Comparison of ENCODE assay signal across 13 mouse cellular contexts in the genomic region with DNA sequence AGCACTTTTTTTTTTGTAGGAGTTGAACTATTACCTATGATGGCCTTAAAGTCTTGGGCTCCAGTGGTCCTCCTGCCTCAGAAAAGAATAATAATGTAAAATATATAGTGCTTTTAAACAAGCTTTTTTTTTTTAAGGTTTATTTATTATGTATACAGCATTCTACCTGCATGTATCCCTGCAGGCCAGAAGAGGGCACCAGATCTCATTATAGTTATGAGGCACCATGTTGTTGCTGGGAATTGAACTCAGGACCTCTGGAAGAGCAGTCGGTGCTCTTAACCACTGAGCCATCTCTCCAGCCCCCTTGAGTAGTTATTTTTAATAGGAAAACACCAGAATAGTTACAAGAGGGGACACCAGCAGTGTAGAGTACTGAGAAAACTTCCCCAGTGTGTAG. TPM values are rescaled to one million over a fixed set of nuclear protein-coding genes. Genes with fewer than 3 reads are reported as not detected.
A peak's percentile ranks its signal among the peaks of the same experiment; 100 is the strongest.
DNase-seq lines count a peak whose midpoint lies in the region; ATAC-seq and TF ChIP-seq lines count a peak whose summit lies in the region.
"Had no signal": no experiment of that assay in that cellular context is flagged by ENCODE, and none has a peak within 500 bp of the region (broad histone marks: within the 10 kb centered on the region; RNA-seq: fewer than 3 reads in every experiment).

No protein-coding gene starts in this region.

- 73% methylated on average over 1 of the region's 1 CpGs for WGBS in forebrain, embryonic 12.5 days
- WGBS in forebrain, embryonic 13.5 days, result 76% methylated on average over 1 of the region's 1 CpGs
- 58% methylated on average over 1 of the region's 1 CpGs for WGBS in liver, embryonic 12.5 days (ENCODE audit: insufficient replicate concordance)
- WGBS in liver, embryonic 13.5 days (ENCODE audit: insufficient replicate concordance), result 74% methylated on average over 1 of the region's 1 CpGs
- 92% methylated on average over 1 of the region's 1 CpGs for WGBS in kidney, embryonic 15.5 days

- peaks cover 41% of the 10 kb centered on the region for H3K4me1 ChIP-seq in forebrain, embryonic 12.5 days
- peaks cover 40% of the 10 kb centered on the region for H3K4me1 ChIP-seq in forebrain, embryonic 13.5 days
- H3K4me1 ChIP-seq in liver, embryonic 12.5 days, result peaks cover 92% of the 10 kb centered on the region
- H3K4me1 ChIP-seq in E14TG2a.4 (replicated peaks; ENCODE audit: low read depth, low read length), result no peaks in the 10 kb centered on the region
- H3K4me1 ChIP-seq in liver, embryonic 13.5 days (replicated peaks), result peaks cover 88% of the 10 kb centered on the region
- peaks cover 12% of the 10 kb centered on the region for H3K4me1 ChIP-seq in kidney, embryonic 15.5 days

- no peak for DNase-seq in liver
- DNase-seq in liver, embryonic 13.5 days, result no peak
- DNase-seq in cerebellum, postnatal 36 days, result no peak
- DNase-seq: cerebellum, postnatal 25 days; gastrocnemius, postnatal 36 days; heart, postnatal 14 days had no signal

- H3K9me3 ChIP-seq in forebrain, embryonic 12.5 days, result no peaks in the 10 kb centered on the region
- H3K9me3 ChIP-seq in forebrain, embryonic 13.5 days (replicated peaks), result no peaks in the 10 kb centered on the region
- no peaks in the 10 kb centered on the region for H3K9me3 ChIP-seq in liver, embryonic 12.5 days (replicated peaks)
- no peaks in the 10 kb centered on the region for H3K9me3 ChIP-seq in E14TG2a.4 (ENCODE audit: low read length)
- H3K9me3 ChIP-seq in liver, embryonic 13.5 days (replicated peaks), result no peaks in the 10 kb centered on the region
- no peaks in the 10 kb centered on the region for H3K9me3 ChIP-seq in kidney, embryonic 15.5 days (replicated peaks)
- H3K9me3 ChIP-seq: embryonic facial prominence, embryonic 15.5 days had no signal

- peak overlapping the region; percentile 66; the same call in 1 of the 2 replicates for H3K27ac ChIP-seq in forebrain, embryonic 12.5 days
- no peak overlapping the region for H3K27ac ChIP-seq in forebrain, embryonic 13.5 days
- peak overlapping the region; percentile 71; the same call in 1 of the 2 replicates for H3K27ac ChIP-seq in liver, embryonic 12.5 days
- H3K27ac ChIP-seq in liver, embryonic 13.5 days, result peak overlapping the region; percentile 95
- H3K27ac ChIP-seq in kidney, embryonic 15.5 days, result no peak overlapping the region
- H3K27ac ChIP-seq: embryonic facial prominence, embryonic 15.5 days had no signal

- H3K27me3 ChIP-seq in forebrain, embryonic 12.5 days, result peaks cover 34% of the 10 kb centered on the region
- peaks cover 42% of the 10 kb centered on the region for H3K27me3 ChIP-seq in forebrain, embryonic 13.5 days
- no peaks in the 10 kb centered on the region for H3K27me3 ChIP-seq in liver, embryonic 12.5 days (replicated peaks)
- H3K27me3 ChIP-seq in E14TG2a.4 (ENCODE audit: insufficient read depth, low read length), result no peaks in the 10 kb centered on the region
- H3K27me3 ChIP-seq in liver, embryonic 13.5 days, result no peaks in the 10 kb centered on the region
- no peaks in the 10 kb centered on the region for H3K27me3 ChIP-seq in kidney, embryonic 15.5 days
- H3K27me3 ChIP-seq: embryonic facial prominence, embryonic 15.5 days had no signal

- no peak overlapping the region for H3K9ac ChIP-seq in forebrain, embryonic 12.5 days
- H3K9ac ChIP-seq in forebrain, embryonic 13.5 days, result no peak overlapping the region
- peak overlapping the region; percentile 31; the same call in 1 of the 2 replicates for H3K9ac ChIP-seq in liver, embryonic 12.5 days
- H3K9ac ChIP-seq in liver, embryonic 13.5 days, result no peak overlapping the region
- H3K9ac ChIP-seq in kidney, embryonic 15.5 days, result no peak overlapping the region
- H3K9ac ChIP-seq: embryonic facial prominence, embryonic 15.5 days had no signal

- H3K36me3 ChIP-seq in forebrain, embryonic 12.5 days (replicated peaks), result no peaks in the 10 kb centered on the region
- H3K36me3 ChIP-seq in forebrain, embryonic 13.5 days (ENCODE audit: poor library complexity, severe bottlenecking), result no peaks in the 10 kb centered on the region
- H3K36me3 ChIP-seq in liver, embryonic 12.5 days, result peaks cover 45% of the 10 kb centered on the region
- no peaks in the 10 kb centered on the region for H3K36me3 ChIP-seq in E14TG2a.4 (ENCODE audit: insufficient read depth, low read length)
- peaks cover 43% of the 10 kb centered on the region for H3K36me3 ChIP-seq in liver, embryonic 13.5 days
- no peaks in the 10 kb centered on the region for H3K36me3 ChIP-seq in kidney, embryonic 15.5 days
- H3K36me3 ChIP-seq: embryonic facial prominence, embryonic 15.5 days had no signal

- TF ChIP-seq CTCF in E14TG2a.4 (conservative IDR thresholded peaks at IDR 0.05; ENCODE audit: low read length), result peak; percentile 33; the same call in 1 of the 2 replicates

- no peak overlapping the region for H3K4me3 ChIP-seq in forebrain, embryonic 12.5 days (replicated peaks)
- no peak overlapping the region for H3K4me3 ChIP-seq in forebrain, embryonic 13.5 days
- H3K4me3 ChIP-seq in liver, embryonic 12.5 days, result no peak overlapping the region
- no peak overlapping the region for H3K4me3 ChIP-seq in E14TG2a.4 (replicated peaks; ENCODE audit: low read length)
- H3K4me3 ChIP-seq in liver, embryonic 13.5 days (replicated peaks), result no peak overlapping the region
- no peak overlapping the region for H3K4me3 ChIP-seq in kidney, embryonic 15.5 days (replicated peaks)
- H3K4me3 ChIP-seq: embryonic facial prominence, embryonic 15.5 days had no signal

- no peak for ATAC-seq in forebrain, embryonic 12.5 days (ENCODE audit: low FRiP score)
- ATAC-seq in forebrain, embryonic 13.5 days, result no peak
- ATAC-seq in liver, embryonic 12.5 days, result no peak
- no peak for ATAC-seq in liver, embryonic 13.5 days (ENCODE audit: low read depth)
- no peak for ATAC-seq in kidney, embryonic 15.5 days (replicated peaks; ENCODE audit: low FRiP score)

- no peak overlapping the region for H3K4me2 ChIP-seq in forebrain, embryonic 12.5 days
- no peak overlapping the region for H3K4me2 ChIP-seq in forebrain, embryonic 13.5 days
- no peak overlapping the region for H3K4me2 ChIP-seq in liver, embryonic 12.5 days
- H3K4me2 ChIP-seq in liver, embryonic 13.5 days, result no peak overlapping the region
- no peak overlapping the region for H3K4me2 ChIP-seq in kidney, embryonic 15.5 days
- H3K4me2 ChIP-seq: embryonic facial prominence, embryonic 15.5 days had no signal

RNA-seq across cellular contexts. Expression of a gene that starts 41.3 kb away (rescaled TPM):
- 0.08 TPM in 1 of 2 replicates, not detected in the other for polyA plus RNA-seq in forebrain, embryonic 12.5 days (2016; fragmentation: Nextera tagmentation; extraction: Ambion mirVana)
- not detected in 2 replicates for polyA plus RNA-seq in forebrain, embryonic 13.5 days (2015; fragmentation: Nextera tagmentation; extraction: Ambion mirVana)
- 0.42 and 0.45 TPM in 2 replicates for polyA plus RNA-seq in liver, embryonic 12.5 days (2016; fragmentation: Nextera tagmentation; extraction: Ambion mirVana)
- polyA plus RNA-seq in liver, embryonic 13.5 days (2015; fragmentation: Nextera tagmentation; extraction: Ambion mirVana), result 0.39 and 0.63 TPM in 2 replicates
- polyA plus RNA-seq in kidney, embryonic 15.5 days (2015; fragmentation: Nextera tagmentation; extraction: Ambion mirVana), result 0.09 TPM in 2 replicates
- polyA plus RNA-seq: limb, embryonic 11.5 days had no signal

RNA-seq across cellular contexts. Expression of a gene that starts 41.9 kb away (rescaled TPM):
- 136 and 158 TPM in 2 replicates for polyA plus RNA-seq in forebrain, embryonic 12.5 days (2016; fragmentation: Nextera tagmentation; extraction: Ambion mirVana)
- 75.0 and 84.1 TPM in 2 replicates for polyA plus RNA-seq in forebrain, embryonic 13.5 days (2015; fragmentation: Nextera tagmentation; extraction: Ambion mirVana)
- 177 and 187 TPM in 2 replicates for polyA plus RNA-seq in liver, embryonic 12.5 days (2016; fragmentation: Nextera tagmentation; extraction: Ambion mirVana)
- 147 and 193 TPM in 2 replicates for polyA plus RNA-seq in liver, embryonic 13.5 days (2015; fragmentation: Nextera tagmentation; extraction: Ambion mirVana)
- polyA plus RNA-seq in kidney, embryonic 15.5 days (2015; fragmentation: Nextera tagmentation; extraction: Ambion mirVana), result 65.1 and 67.1 TPM in 2 replicates

Comparison
In these comparisons a context has a peak if more than half of its experiments do, and no peak if none do; other contexts are left out.
1. H3K27ac ChIP-seq: peak in forebrain, embryonic 12.5 days (single experiment), liver, embryonic 12.5 days (single experiment) and liver, embryonic 13.5 days (single experiment); none in forebrain, embryonic 13.5 days (single experiment) and kidney, embryonic 15.5 days (single experiment).